Mouse (Mus musculus) A20 (cell line): ENCODE data around the gene Tnfrsf8.

Experiments used
- DNase-seq: peaks from one replicate; pipeline ENCODE4 v3.0.0-alpha.2; 2011; ENCODE audit warnings: low read depth, low spot score

Tnfrsf8 gene

DNA sequence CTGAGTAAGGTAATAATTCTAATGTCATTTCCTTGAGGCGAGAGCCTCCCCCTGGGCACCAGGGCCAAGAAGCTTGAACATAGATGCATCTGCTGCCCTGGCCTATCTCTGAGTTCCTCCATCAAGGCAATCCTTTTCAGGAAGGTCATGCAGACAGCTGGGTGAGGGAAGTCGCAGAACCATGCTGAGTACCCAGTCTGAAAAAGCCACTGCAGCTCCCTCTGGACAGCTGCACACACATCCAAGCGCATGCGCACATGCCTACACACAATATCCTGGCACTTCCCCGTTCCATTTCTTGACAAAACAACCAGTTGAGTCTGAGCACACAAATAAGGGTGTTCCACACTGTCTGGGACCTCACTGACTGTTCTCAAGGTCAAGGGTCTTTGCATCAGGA is 83.2 kb downstream of the Tnfrsf8 start:
- DNase-seq: no peak

GRCm38 (mm10) chr4:145230647-145231046 is 84.3 kb downstream of the Tnfrsf8 start:
- no peak for DNase-seq

- no peak for DNase-seq
These were observed 85.3 kb downstream of the Tnfrsf8 start for GRCm38 (mm10) chr4:145229524-145230163.

DNA sequence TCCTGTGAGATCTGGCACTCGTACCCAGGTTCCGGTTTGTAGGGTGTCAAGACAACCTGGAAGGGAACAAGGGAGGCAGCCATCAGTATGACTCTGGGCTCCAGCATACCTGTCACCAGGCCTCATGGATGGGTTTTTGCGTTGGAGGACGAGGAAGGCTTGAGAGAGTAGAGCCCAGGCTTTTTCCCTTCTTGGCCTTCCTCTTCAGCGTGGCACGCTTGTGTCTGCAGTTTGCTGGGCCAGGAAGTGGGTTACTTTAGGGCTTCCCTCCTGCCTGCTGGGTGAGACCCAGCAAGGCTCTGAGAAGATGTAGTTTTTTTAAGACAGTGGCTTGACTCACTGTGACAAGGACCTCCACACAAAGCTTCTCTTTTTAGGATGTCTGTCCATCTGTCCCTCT is 85.9 kb downstream of the Tnfrsf8 start:
- no peak for DNase-seq

GRCm38 (mm10) chr4:145224613-145225012 is 90.4 kb downstream of the Tnfrsf8 start:
- no peak for DNase-seq

DNA sequence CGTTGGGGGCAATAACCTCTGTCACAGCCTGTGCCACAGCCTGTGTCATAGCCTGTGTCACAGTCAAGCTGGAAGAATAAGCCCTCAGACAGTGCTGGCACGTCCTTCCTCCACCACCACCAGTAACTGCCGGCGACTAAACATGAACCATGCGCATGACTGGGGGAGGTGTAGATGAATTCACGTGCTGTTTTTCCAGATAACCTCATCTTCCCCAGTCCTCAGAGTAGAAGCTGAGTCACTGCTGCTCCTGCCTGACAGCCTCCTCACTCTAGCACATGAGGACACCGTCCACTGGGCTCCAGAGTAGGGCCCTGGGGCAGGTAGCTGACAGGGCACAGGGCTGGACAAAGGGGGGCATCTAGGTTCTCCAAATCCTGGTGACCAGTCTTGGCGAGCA is 92.9 kb downstream of the Tnfrsf8 start:
- no peak for DNase-seq

- no peak for DNase-seq
These were observed 93.6 kb downstream of the Tnfrsf8 start for GRCm38 (mm10) chr4:145221379-145221778.

DNA sequence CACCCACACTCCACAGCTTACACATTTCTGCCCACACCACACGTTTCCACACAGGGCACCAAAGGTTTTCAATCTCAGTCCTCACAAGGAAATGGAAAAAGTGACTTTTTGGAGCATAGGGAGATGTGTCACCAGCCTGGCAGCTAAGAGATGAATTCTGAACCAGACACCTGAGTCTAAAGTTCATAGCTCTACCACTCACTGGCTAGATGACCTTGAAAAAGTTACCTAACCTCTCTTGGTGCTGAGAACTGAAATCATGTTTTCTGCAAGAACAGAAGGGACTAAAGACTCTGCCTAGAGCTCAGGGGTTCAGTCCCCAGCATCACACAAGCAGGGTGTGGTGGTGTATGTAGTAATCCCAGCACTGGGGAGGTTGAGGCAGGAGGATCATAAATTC is 95.0 kb downstream of the Tnfrsf8 start:
- DNase-seq: no peak

GRCm38 (mm10) chr4:145219240-145219985 is 95.6 kb downstream of the Tnfrsf8 start:
- peak; percentile 60 for DNase-seq

DNA sequence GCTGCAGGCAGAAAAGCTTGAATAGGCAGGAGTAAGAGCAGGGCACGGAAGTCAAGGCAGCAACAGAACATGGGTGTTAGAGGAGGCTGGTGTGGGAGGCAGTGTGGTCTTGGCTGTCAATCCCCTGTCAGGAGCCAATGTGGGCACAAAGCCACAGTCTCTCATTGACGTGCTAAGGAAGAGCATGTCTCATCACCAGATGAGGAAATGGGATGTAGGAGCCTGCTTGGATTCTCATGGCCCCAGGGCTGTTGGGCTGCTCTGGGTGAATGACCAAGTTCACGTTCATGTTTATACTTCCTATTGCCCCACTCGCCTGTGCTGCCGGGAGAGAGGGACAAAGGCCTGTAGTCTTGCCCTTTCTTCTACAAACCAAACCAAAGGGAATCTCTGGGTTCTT is 97.1 kb downstream of the Tnfrsf8 start:
- DNase-seq: no peak
